Mouse (Mus musculus) C2C12 (cell line): Measurements from ENCODE around the gene Gpr146. TPM values are rescaled to one million over a fixed set of nuclear protein-coding genes. Genes with fewer than 3 reads are reported as not detected.
A peak's percentile ranks its signal among the peaks of the same experiment; 100 is the strongest.

ENCODE experiments used
- H3K27me3 ChIP-seq: one replicate; pipeline ENCODE4 v1.6.1; 2011; ENCODE audit not compliant: control insufficient read depth, insufficient read depth, insufficient read length
- H3K36me3 ChIP-seq: one replicate; pipeline ENCODE4 v1.6.1; 2011; ENCODE audit not compliant: control insufficient read depth, insufficient read depth
- H3K4me3 ChIP-seq: one replicate; pipeline ENCODE4 v1.5.1; 2011; ENCODE audit warnings: mild to moderate bottlenecking, control low read depth; ENCODE audit not compliant: poor library complexity, insufficient read depth, severe bottlenecking
- H3K79me2 ChIP-seq: one replicate; pipeline ENCODE4 v1.6.1; 2011; ENCODE audit not compliant: control insufficient read depth, insufficient read depth
- H3K79me3 ChIP-seq: one replicate; pipeline ENCODE4 v1.6.1; 2011; ENCODE audit warnings: low read depth, control low read depth
- H3ac ChIP-seq: one replicate; pipeline ENCODE3; 2011; ENCODE audit warnings: low read depth; ENCODE audit not compliant: control insufficient read depth, insufficient read length
- CEBPB ChIP-seq: IDR thresholded peaks from one replicate; pipeline ENCODE4 v1.6.1; 2011; ENCODE audit warnings: low read depth, mild to moderate bottlenecking, control low read depth, moderate library complexity
- CTCF ChIP-seq: IDR thresholded peaks from one replicate; pipeline ENCODE4 v1.5.1; 2011; ENCODE audit not compliant: control insufficient read depth, insufficient read depth, insufficient read length
- FOSL1 ChIP-seq: IDR thresholded peaks from one replicate; pipeline ENCODE4 v1.8.0; 2011; ENCODE audit warnings: mild to moderate bottlenecking, low read length; ENCODE audit not compliant: poor library complexity, insufficient read depth, severe bottlenecking
- MAX ChIP-seq: IDR thresholded peaks from one replicate; pipeline ENCODE4 v1.6.1; 2011; ENCODE audit warnings: mild to moderate bottlenecking, control low read depth
- MYOD1 ChIP-seq: IDR thresholded peaks from one replicate; pipeline ENCODE4 v1.6.1; 2011; ENCODE audit warnings: low read depth; ENCODE audit not compliant: control insufficient read depth, insufficient read length
- MYOG ChIP-seq: IDR thresholded peaks from one replicate; pipeline ENCODE4 v1.6.1; 2011; ENCODE audit not compliant: control insufficient read depth, insufficient read length; ENCODE audit errors: extremely low read depth
- USF1 ChIP-seq: IDR thresholded peaks from one replicate; pipeline ENCODE4 v1.6.1; 2011; ENCODE audit warnings: low read depth, mild to moderate bottlenecking, control low read depth, moderate library complexity
- polyA plus RNA-seq: library from polyadenylated mRNA; unstranded; fragments of >200 nt; fragmentation: generic; extraction: Trizol; gene quantifications from one replicate; pipeline ENCODE4 v1.2.1, GENCODE M21; 2012; ENCODE audit warnings: missing spikeins

Gpr146 gene
- polyA plus RNA-seq, 1 experiment: 1.7 TPM

- TF ChIP-seq CTCF (no peak), USF1 (no peak), MYOD1 (no peak), MYOG (no peak), FOSL1 (no peak), CEBPB (no peak), MAX (no peak)
- no peaks in the 10 kb centered on the region for H3K79me3 ChIP-seq
- no peaks in the 10 kb centered on the region for H3K79me2 ChIP-seq
- H3K36me3 ChIP-seq: no peaks in the 10 kb centered on the region
- H3K27me3 ChIP-seq: no peaks in the 10 kb centered on the region
- no peak overlapping the region for H3K4me3 ChIP-seq
- H3ac ChIP-seq: no peak overlapping the region
Observed at GRCm38 (mm10) chr5:139405478-139405877, 28.0 kb downstream of the Gpr146 start.

GRCm38 (mm10) chr5:139405953-139406352 is 28.5 kb downstream of the Gpr146 start:
- Histone ChIP-seq H3ac (no peak overlapping the region), H3K79me3 (no peaks in the 10 kb centered on the region), H3K36me3 (no peaks in the 10 kb centered on the region), H3K4me3 (no peak overlapping the region), H3K79me2 (no peaks in the 10 kb centered on the region), H3K27me3 (no peaks in the 10 kb centered on the region)
- TF ChIP-seq CTCF (no peak), MYOD1 (no peak), USF1 (no peak), MAX (no peak), MYOG (no peak), FOSL1 (no peak), CEBPB (no peak)

DNA sequence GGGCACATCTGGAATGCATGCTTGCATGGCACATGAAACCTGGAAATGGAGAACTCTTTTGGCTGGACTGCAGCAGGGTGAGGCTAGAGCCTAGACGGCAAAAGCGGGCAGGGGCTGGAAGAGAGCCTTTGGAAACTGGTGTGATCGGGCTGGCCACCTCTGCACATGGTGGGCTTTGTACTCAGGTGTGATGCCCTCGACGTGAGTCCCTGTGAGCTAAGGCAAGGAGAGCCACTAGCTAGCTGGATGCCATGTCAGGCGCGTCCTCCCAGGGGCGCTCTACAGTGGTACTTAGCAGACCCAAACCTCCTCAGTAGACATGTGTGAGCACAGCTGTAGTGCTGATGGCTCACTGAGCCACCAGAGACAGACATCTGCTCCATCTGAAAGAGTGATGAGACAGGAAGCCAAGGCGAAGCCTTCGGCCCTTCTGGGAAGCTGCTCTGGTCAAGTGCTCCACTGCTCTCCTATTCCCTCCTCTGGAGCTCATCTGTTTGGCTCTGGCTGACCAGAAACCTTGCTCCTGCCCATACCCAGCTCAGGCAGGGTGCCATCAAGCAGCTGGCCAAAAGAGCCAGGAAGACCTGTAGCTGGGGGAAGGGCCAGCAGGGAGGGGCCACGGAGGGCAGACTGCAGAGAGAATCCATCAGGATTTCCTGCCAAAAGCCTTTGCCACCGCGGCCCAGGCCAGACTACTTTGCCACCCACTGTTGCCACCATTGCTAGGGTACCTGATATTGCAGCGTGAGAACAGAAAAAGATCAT is 29.8 kb downstream of the Gpr146 start:
- TF ChIP-seq FOSL1: no peak
- Histone ChIP-seq H3K79me2 (no peaks in the 10 kb centered on the region), H3K36me3 (no peaks in the 10 kb centered on the region), H3K79me3 (no peaks in the 10 kb centered on the region), H3K27me3 (no peaks in the 10 kb centered on the region), H3K4me3 (no peak overlapping the region), H3ac (no peak overlapping the region)

DNA sequence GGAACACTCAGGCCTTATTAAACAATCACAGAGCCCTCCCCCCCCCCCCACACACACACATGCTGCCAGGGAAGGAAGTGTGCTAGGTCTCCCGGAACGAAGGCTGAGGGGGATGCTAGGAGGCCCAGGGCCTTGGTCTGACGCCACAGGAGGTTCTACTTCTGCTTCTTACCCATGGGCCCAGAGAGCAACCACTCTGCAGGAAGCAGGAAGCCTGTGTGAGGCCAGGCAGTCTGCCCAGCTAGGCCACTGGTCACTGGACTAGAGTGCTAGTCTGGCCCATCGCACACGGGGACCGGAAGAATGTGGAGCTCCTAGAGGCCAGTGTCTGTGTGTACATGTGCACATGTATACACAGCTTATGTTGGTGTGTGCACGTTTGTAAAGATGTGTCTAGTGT is 31.0 kb downstream of the Gpr146 start:
- no peak overlapping the region for H3ac ChIP-seq
- H3K27me3 ChIP-seq: no peaks in the 10 kb centered on the region
- no peaks in the 10 kb centered on the region for H3K79me2 ChIP-seq
- no peak for TF ChIP-seq MAX
- TF ChIP-seq CTCF: no peak
- TF ChIP-seq CEBPB: no peak
- TF ChIP-seq MYOD1: no peak
- no peak for TF ChIP-seq USF1
- no peak for TF ChIP-seq FOSL1
- TF ChIP-seq MYOG: no peak
- H3K4me3 ChIP-seq: no peak overlapping the region
- no peaks in the 10 kb centered on the region for H3K79me3 ChIP-seq
- no peaks in the 10 kb centered on the region for H3K36me3 ChIP-seq

DNA sequence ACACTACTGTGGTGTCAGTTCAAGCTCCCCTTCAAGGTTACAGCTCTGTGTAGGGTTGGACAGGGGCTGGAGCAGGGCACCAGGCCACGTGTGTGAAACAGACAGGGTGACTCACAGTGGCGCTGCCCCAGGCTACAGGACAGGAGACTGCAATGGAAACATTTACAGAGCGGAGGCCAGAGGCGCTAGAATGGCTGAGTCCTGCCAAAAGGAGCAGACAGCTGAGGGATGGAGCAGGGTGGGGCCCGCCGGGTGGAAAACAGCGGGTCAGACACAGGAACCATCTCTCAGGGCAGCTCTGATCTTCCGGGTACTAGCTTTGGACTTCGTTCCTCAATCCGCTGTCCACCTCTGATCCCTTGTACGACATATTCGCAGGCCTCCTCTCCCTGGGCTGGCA is 31.9 kb downstream of the Gpr146 start:
- H3ac ChIP-seq: peak overlapping the region; percentile 20
- H3K36me3 ChIP-seq: no peaks in the 10 kb centered on the region
- no peaks in the 10 kb centered on the region for H3K79me3 ChIP-seq
- TF ChIP-seq MAX (peak; percentile 45), USF1 (peak; percentile 40), MYOG (no peak)
- H3K27me3 ChIP-seq: no peaks in the 10 kb centered on the region
- no peak overlapping the region for H3K4me3 ChIP-seq
- H3K79me2 ChIP-seq: no peaks in the 10 kb centered on the region

DNA sequence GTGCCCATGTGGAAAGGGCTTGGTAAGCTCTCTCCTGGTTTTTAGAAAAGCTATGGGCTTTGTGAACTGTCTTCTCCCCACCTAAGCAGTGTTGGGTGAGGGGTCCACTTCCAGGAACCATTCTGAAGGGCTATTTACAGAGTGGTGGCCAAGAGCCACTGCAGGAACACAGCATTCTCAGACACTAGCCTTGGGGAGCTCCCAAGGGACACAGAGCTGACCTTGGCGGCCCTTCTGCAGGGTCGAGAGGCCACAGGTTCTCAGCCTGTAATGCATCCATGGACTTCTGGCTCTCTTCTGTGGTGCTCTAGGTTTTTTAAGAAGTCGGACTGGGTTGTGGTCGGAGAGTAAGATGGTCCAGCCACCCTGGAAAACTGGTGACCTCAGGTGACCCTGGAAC is 32.6 kb downstream of the Gpr146 start:
- Histone ChIP-seq H3K27me3 (no peaks in the 10 kb centered on the region), H3K79me2 (no peaks in the 10 kb centered on the region), H3ac (no peak overlapping the region), H3K79me3 (no peaks in the 10 kb centered on the region), H3K4me3 (no peak overlapping the region), H3K36me3 (no peaks in the 10 kb centered on the region)
- TF ChIP-seq MAX: no peak
- TF ChIP-seq MYOG: no peak
